Mouse (Mus musculus): ENCODE measurements around the gene Kcnh5. TPM values are rescaled to one million over a fixed set of nuclear protein-coding genes. Genes with fewer than 3 reads are reported as not detected.

Gene Kcnh5
- polyA plus RNA-seq (2012; ENCODE audit: insufficient read depth, low replicate concordance): not detected in 2 replicates

DNA sequence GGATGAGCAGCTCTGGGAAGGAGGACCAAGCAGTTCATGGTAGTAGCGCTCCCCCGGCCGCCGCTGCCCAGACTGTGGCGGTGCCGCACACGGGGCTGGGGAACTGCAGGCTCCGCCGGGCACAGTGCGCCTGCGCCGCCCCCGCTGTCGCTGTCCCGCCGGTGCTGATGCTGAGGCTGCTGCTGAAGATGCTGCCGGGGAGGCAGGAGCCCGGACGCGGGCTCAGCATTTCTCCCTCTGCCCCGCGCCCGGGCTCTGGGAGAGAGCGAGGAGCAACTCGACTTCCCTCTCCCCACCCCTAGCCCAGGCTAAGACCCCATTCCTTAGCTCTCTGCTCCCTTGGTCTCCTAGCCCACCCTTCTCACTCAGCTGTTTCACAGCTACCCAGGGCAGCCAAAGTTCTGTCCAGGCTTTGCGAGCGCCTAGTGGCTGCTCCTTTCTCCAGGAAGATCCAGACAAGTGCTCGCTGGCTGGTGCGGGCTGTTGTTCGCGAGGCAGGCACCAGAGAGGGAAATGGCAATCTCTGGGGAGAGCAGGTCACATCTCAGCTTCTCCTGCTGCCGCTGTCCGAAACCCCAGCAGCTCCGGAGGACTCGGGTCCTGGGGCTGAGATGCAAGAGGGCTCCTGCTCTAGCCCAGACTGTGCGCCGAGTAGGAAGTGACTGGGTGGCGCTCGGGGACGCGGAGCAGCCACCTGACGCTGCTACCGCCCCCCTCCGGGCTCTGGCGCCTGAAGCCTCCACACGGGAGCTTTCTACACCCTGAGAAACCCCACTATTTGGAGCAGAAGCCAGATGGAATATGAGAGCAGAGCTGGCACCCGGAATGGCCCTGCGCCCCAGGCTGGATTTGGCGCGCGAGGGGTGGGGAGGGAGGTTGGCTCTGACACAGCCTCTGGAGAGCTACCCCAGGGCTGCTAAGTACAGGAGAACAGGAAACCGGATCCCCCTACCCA lies at the start of gene Kcnh5:
TSS of gene Kcnh5 (minus strand) at position 642 of the 955 bp plus-strand sequence.
- Histone ChIP-seq H3K9me3 (0 out of 2 replicates have a peak, but pooled peaks cover 3% of the 10 kb centered on the region), H3K4me1 (peaks cover 7% of the 10 kb centered on the region), H3K36me3 (replicated peaks; ENCODE audit: low read length) (no peaks in the 10 kb centered on the region), H3K4me3 (replicated peaks) (peak within 1 kb of the TSS; percentile 53), H3K27me3 (replicated peaks) (peaks cover 35% of the 10 kb centered on the region)
- no peak for TF ChIP-seq GATA1 (IDR thresholded peaks at IDR 0.05; ENCODE audit: borderline replicate concordance, low read length)
- TF ChIP-seq FLI1 (IDR thresholded peaks at IDR 0.05; ENCODE audit: low read length): no peak

DNA sequence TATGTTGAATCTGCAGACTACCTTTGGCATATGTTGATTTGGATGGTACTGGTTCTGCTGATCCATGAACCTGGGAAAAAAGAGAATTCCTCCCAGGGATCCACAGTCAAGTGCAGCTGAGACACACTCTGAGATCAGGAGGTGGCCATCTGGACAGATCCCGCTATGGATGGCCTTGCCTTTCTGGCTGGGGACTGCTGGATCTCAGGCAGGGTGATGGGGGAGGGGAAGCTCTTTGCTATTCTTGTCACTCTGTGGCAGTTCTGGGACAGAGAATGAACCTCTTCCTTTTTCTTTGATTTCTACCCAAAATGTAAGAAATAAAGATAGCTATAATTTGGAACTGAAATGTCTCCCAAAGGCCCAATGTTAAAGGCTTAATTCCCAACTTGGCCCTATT lies 46.8 kb upstream of the Kcnh5 start:
- H3K4me1 ChIP-seq: no peaks in the 10 kb centered on the region

GRCm38 (mm10) chr12:75189413-75189812 lies 12.3 kb upstream of the Kcnh5 start:
- no peaks in the 10 kb centered on the region for H3K4me1 ChIP-seq
- no peak for TF ChIP-seq GATA1 (IDR thresholded peaks at IDR 0.05; ENCODE audit: borderline replicate concordance, low read length)
- no peak for TF ChIP-seq FLI1 (IDR thresholded peaks at IDR 0.05; ENCODE audit: low read length)
- no peaks in the 10 kb centered on the region for H3K27me3 ChIP-seq (replicated peaks)
- H3K4me3 ChIP-seq (replicated peaks): no peak overlapping the region
- no peaks in the 10 kb centered on the region for H3K36me3 ChIP-seq (replicated peaks; ENCODE audit: low read length)
- H3K9me3 ChIP-seq: peaks cover 7% of the 10 kb centered on the region

More for the DNA sequence above, 46.8 kb upstream of the Kcnh5 start:
- H3K4me3 ChIP-seq (replicated peaks): no peak overlapping the region
- H3K27me3 ChIP-seq (replicated peaks): no peaks in the 10 kb centered on the region
- TF ChIP-seq GATA1 (IDR thresholded peaks at IDR 0.05; ENCODE audit: borderline replicate concordance, low read length) (no peak), FLI1 (IDR thresholded peaks at IDR 0.05; ENCODE audit: low read length) (no peak)
- H3K9me3 ChIP-seq: peaks cover 8% of the 10 kb centered on the region; the same call in 1 of the 2 replicates
- no peaks in the 10 kb centered on the region for H3K36me3 ChIP-seq (replicated peaks; ENCODE audit: low read length)

- TF ChIP-seq GATA1 (IDR thresholded peaks at IDR 0.05; ENCODE audit: borderline replicate concordance, low read length): no peak
- no peak for TF ChIP-seq FLI1 (IDR thresholded peaks at IDR 0.05; ENCODE audit: low read length)
- H3K36me3 ChIP-seq (replicated peaks; ENCODE audit: low read length): no peaks in the 10 kb centered on the region
- H3K9me3 ChIP-seq: 0 out of 2 replicates have a peak, but pooled peaks cover 3% of the 10 kb centered on the region
- H3K4me3 ChIP-seq (replicated peaks): no peak overlapping the region
- H3K4me1 ChIP-seq: no peaks in the 10 kb centered on the region
- peaks cover 12% of the 10 kb centered on the region for H3K27me3 ChIP-seq (replicated peaks)
Measured at GRCm38 (mm10) chr12:75182646-75183045, 5.5 kb upstream of the Kcnh5 start.

- H3K27me3 ChIP-seq (replicated peaks): peaks cover 35% of the 10 kb centered on the region
- H3K4me3 ChIP-seq (replicated peaks): no peak overlapping the region
- H3K9me3 ChIP-seq: 0 out of 2 replicates have a peak, but pooled peaks cover 3% of the 10 kb centered on the region
- no peak for TF ChIP-seq GATA1 (IDR thresholded peaks at IDR 0.05; ENCODE audit: borderline replicate concordance, low read length)
- TF ChIP-seq FLI1 (IDR thresholded peaks at IDR 0.05; ENCODE audit: low read length): no peak
- H3K36me3 ChIP-seq (replicated peaks; ENCODE audit: low read length): no peaks in the 10 kb centered on the region
- peaks cover 7% of the 10 kb centered on the region for H3K4me1 ChIP-seq
Measured at GRCm38 (mm10) chr12:75179491-75179890, 2.4 kb upstream of the Kcnh5 start.

DNA sequence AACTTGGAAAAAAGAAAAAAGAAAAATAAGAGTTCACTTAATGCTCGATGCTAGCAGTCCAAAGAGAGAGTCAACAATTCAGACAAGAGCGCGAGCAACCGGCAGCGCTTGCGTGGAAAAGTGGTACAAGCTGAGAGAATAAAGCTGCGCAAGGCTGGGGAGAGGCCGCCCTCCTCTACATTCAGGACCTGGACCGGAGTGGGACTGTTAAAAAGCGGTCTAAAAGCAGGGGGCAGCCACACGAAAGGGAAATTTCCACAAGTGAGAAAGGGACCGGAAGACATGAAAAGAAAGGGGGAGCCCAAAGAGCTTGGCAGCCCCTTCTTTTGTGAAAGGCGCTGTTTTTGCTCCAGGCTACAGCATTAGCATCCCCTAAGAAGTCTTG lies 506 bp upstream of the Kcnh5 start:
- Histone ChIP-seq H3K4me3 (replicated peaks) (no peak overlapping the region), H3K4me1 (peaks cover 7% of the 10 kb centered on the region), H3K9me3 (0 out of 2 replicates have a peak, but pooled peaks cover 3% of the 10 kb centered on the region), H3K36me3 (replicated peaks; ENCODE audit: low read length) (no peaks in the 10 kb centered on the region), H3K27me3 (replicated peaks) (peaks cover 35% of the 10 kb centered on the region)
- TF ChIP-seq GATA1 (IDR thresholded peaks at IDR 0.05; ENCODE audit: borderline replicate concordance, low read length) (no peak), FLI1 (IDR thresholded peaks at IDR 0.05; ENCODE audit: low read length) (no peak)

DNA sequence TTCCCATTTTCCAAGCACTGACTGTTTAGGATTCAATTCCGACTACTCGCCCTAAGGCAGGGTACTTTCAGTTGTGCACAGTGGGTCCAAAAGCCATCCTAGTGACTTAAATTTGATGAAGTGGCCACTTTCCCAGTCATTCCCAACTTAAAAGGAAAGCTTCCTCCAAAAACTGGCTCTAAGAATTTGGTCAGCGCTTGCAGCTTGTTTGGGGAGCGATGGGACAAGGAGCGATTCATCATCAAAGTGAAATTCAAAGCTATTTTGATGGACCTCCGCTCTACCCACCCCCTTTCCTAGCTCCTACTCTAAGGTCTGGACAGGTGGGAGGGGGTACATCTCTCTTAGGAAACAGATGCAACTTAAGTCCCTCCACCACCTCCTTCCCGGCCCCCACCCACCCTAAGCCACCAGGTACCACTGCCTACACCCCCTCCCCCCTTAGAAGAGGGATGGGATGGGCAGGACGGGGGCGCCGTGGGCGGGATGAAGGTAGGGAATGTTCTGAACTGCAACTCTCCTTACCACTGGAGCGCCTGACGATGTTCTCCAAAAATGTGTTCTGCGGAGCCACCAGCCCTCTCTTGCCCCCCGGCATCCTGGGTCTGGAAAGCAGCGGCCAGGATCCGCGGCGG lies 1.1 kb downstream of the Kcnh5 start:
- Histone ChIP-seq H3K27me3 (replicated peaks) (peaks cover 37% of the 10 kb centered on the region), H3K4me1 (peaks cover 7% of the 10 kb centered on the region)

GRCm38 (mm10) chr12:75170970-75171369 lies 6.2 kb downstream of the Kcnh5 start:
- H3K4me3 ChIP-seq (replicated peaks): no peak overlapping the region
- H3K27me3 ChIP-seq (replicated peaks): peaks cover 8% of the 10 kb centered on the region
- H3K9me3 ChIP-seq: no peaks in the 10 kb centered on the region
- no peak for TF ChIP-seq GATA1 (IDR thresholded peaks at IDR 0.05; ENCODE audit: borderline replicate concordance, low read length)
- no peak for TF ChIP-seq FLI1 (IDR thresholded peaks at IDR 0.05; ENCODE audit: low read length)
- H3K36me3 ChIP-seq (replicated peaks; ENCODE audit: low read length): no peaks in the 10 kb centered on the region
- H3K4me1 ChIP-seq: no peaks in the 10 kb centered on the region; the same call in 1 of the 2 replicates

More for the DNA sequence above, 1.1 kb downstream of the Kcnh5 start:
- no peak for TF ChIP-seq GATA1 (IDR thresholded peaks at IDR 0.05; ENCODE audit: borderline replicate concordance, low read length)
- no peak for TF ChIP-seq FLI1 (IDR thresholded peaks at IDR 0.05; ENCODE audit: low read length)
- Histone ChIP-seq H3K36me3 (replicated peaks; ENCODE audit: low read length) (no peaks in the 10 kb centered on the region), H3K9me3 (no peaks in the 10 kb centered on the region), H3K4me3 (replicated peaks) (no peak overlapping the region)

DNA sequence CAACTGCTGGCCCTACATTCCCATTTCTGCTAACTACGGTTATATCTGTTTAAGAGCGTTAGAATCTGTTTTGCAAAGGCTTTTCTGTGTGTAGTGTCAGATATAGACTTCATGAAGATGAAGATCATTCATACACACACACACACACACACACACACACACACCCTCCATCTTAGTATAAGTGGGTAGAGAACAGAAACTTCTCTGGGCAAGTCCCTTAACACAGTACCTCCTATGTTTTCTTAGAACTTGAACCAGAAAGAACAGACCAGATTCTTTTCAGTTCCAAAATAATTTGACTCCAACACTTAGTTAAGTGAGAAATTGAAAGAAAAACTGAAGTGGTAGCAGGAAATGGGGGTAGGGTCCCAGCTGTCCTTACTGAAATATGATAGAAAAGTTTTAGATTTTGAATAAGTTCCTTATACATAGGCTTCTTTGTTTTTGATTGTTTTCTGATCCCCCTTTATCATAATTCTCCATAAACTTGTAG lies 24.0 kb downstream of the Kcnh5 start:
- Histone ChIP-seq H3K36me3 (replicated peaks; ENCODE audit: low read length) (no peaks in the 10 kb centered on the region), H3K4me1 (no peaks in the 10 kb centered on the region), H3K27me3 (replicated peaks) (no peaks in the 10 kb centered on the region), H3K4me3 (replicated peaks) (no peak overlapping the region), H3K9me3 (no peaks in the 10 kb centered on the region)
- TF ChIP-seq FLI1 (IDR thresholded peaks at IDR 0.05; ENCODE audit: low read length): no peak
